Mouse (Mus musculus) midbrain, embryonic 10.5 days (tissue): ENCODE data around the gene Rabggta. TPM values are rescaled to one million over a fixed set of nuclear protein-coding genes. Genes with fewer than 3 reads are reported as not detected.
"Not testable (repeated sequence)": the region's sequence is repeated elsewhere in the genome, so short reads cannot be mapped to it uniquely, and the experiment has no call there.

Experiments used
- DNase-seq: peaks from one replicate; pipeline ENCODE4 v3.0.0-alpha.2; 2017; ENCODE audit warnings: low spot score
- H3K27ac ChIP-seq: fragments of 300-500 bp; sonication (generic); replicated peaks from 2 replicates; pipeline ENCODE4 v1.5.1; 2016; ENCODE audit warnings: mild to moderate bottlenecking
- H3K27me3 ChIP-seq: fragments of 300-500 bp; sonication (generic); 2 replicates; pipeline ENCODE4 v1.6.1; 2016; ENCODE audit warnings: low read depth, mild to moderate bottlenecking; ENCODE audit not compliant: poor library complexity, severe bottlenecking
- H3K36me3 ChIP-seq: fragments of 300-500 bp; sonication (generic); 2 replicates; pipeline ENCODE4 v1.6.1; 2016; ENCODE audit warnings: mild to moderate bottlenecking, moderate library complexity
- H3K4me1 ChIP-seq: fragments of 300-500 bp; sonication (generic); 2 replicates; pipeline ENCODE4 v1.6.1; 2016
- H3K4me3 ChIP-seq: fragments of 300-500 bp; sonication (generic); 2 replicates; pipeline ENCODE4 v1.5.1; 2016; ENCODE audit warnings: mild to moderate bottlenecking, moderate library complexity
- H3K9me3 ChIP-seq: fragments of 300-500 bp; sonication (generic); replicated peaks from 2 replicates; pipeline ENCODE4 v1.6.1; 2016; ENCODE audit warnings: mild to moderate bottlenecking
- WGBS: fragments of 180-500 bp; shearing (Covaris S2); methylation state at CpG from one replicate; pipeline ENCODE4 v1.1.7; 2016; 5-methylcytosine and 5-hydroxymethylcytosine counted together
- polyA plus RNA-seq: library from polyadenylated mRNA; unstranded; fragments of >200 nt; fragmentation: Nextera tagmentation; extraction: Ambion mirVana; gene quantifications from 2 replicates; pipeline ENCODE4 v1.2.1, GENCODE M21; 2016

Rabggta gene
- 30.1 and 34.4 TPM in 2 replicates for polyA plus RNA-seq

DNA sequence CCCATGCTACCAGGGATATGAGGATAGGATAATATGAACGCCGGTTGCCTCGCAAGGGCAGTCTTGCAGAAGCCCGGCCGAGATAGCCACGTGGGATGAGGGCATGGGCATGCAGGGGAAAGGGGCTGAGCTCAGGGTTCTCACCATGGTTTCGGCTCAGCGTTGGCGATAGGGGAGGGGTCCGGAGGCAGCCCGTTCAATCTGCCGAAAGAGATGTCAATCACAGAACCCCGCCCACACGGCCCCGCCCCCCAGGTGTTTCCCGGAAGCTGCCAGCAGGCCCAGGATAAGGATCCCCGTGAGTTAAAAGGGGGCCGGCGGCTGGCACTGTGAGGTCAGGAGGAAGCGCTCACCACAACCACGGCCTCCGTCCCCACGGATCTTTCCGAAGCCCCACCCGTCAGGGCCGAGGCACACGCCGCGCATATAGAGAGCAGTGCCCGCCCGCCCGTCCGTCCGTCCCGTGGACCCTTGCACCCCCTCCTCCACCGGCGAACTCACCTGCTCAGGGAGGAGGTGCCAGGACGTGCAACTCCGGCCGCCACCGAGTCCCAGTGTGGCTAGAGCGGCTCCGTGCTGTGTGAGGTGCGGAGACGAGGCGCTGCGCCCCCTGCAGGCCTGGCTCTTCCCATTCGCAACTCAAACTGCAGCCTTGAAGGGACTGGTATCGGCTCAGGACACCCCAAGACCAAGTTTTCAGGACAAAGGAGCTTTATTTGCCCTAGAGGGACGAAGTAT lies at the start of gene Rabggta:
Gene Rabggta (minus strand): TSS at position 564 of the 738 bp plus-strand sequence.
- no peaks in the 10 kb centered on the region for H3K9me3 ChIP-seq
- H3K4me1 ChIP-seq = peaks cover 20% of the 10 kb centered on the region
- H3K27me3 ChIP-seq = no peaks in the 10 kb centered on the region
- H3K27ac ChIP-seq = peak within 1 kb of the TSS; percentile 94
- DNase-seq = peak; percentile 91
- WGBS = 1% methylated on average over 50 of the region's 50 CpGs
- peaks cover 31% of the 10 kb centered on the region for H3K36me3 ChIP-seq
- peak within 1 kb of the TSS; percentile 90 for H3K4me3 ChIP-seq

DNA sequence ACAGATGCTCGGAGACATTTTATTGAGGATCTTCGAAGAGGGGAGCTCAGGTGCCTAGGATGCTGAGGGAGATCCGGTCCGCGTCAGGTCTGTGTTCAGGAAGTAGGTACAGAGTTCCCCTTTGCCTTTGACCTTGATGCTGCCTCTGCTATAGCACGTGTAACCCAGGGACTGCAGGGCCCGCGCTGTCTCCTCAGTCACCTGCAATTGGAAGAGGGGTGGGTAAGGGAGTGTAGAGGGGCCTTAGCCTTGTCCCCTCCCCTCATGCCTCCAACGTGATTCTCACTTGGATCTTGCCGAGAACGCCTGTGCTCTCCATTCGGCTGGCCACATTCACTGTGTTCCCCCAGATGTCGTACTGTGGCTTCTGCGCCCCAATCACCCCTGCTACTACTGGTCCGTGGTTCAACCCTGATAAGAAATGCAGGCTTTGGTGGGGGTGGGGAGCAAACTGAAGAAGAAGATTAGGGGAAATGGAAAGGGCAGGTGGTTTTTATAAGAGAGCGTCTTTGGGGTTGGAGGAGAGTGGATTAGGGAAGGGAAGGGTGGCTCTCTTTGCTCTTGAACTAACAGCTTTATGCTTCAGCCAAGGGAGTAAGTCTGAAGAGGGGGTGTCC lies 47.1 kb upstream of the Rabggta start:
- WGBS = 75% methylated on average over 16 of the region's 16 CpGs
- Histone ChIP-seq H3K27me3 (peaks cover 70% of the 10 kb centered on the region), H3K27ac (no peak overlapping the region), H3K36me3 (no peaks in the 10 kb centered on the region), H3K9me3 (no peaks in the 10 kb centered on the region), H3K4me1 (peaks cover 11% of the 10 kb centered on the region), H3K4me3 (no peak overlapping the region)
- no peak for DNase-seq

GRCm38 (mm10) chr14:55768555-55768954 lies 46.5 kb upstream of the Rabggta start:
- H3K27ac ChIP-seq = no peak overlapping the region
- no peaks in the 10 kb centered on the region for H3K9me3 ChIP-seq
- WGBS = 84% methylated on average over 6 of the region's 6 CpGs
- H3K36me3 ChIP-seq = no peaks in the 10 kb centered on the region
- H3K27me3 ChIP-seq = peaks cover 73% of the 10 kb centered on the region
- no peak overlapping the region for H3K4me3 ChIP-seq
- peaks cover 11% of the 10 kb centered on the region for H3K4me1 ChIP-seq
- DNase-seq = no peak

DNA sequence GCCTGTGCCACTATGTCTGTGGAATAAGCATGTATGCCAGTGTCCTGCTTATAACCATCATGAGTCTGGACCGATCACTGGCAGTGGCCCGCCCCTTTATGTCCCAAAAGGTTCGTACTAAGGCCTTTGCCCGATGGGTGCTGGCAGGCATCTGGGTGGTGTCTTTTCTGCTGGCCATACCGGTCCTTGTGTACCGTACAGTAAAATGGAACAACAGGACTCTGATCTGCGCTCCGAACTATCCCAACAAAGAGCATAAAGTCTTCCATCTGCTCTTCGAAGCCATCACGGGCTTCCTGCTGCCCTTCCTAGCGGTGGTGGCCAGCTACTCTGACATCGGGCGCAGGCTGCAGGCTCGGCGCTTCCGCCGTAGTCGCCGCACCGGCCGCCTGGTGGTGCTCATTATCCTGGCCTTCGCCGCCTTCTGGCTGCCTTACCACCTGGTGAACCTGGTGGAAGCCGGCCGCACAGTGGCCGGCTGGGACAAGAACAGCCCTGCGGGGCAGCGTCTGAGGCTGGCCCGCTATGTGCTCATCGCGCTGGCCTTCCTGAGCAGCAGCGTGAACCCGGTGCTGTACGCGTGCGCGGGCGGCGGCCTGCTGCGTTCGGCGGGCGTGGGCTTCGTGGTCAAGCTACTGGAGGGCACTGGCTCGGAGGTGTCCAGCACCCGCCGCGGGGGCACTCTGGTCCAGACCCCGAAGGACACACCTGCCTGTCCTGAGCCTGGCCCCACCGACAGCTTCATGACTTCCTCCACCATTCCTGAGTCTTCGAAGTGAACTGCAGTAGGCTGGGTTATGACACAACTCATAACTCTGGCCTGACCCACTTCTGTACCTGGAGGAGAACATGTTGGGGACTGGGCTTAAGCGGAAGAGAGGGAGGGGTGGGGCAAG lies 45.7 kb upstream of the Rabggta start:
- H3K27ac ChIP-seq = peak overlapping the region; percentile 67

GRCm38 (mm10) chr14:55765696-55766095 lies 43.6 kb upstream of the Rabggta start, which contains the start of gene Ltb4r1:
Gene Ltb4r1, plus strand, starts transcription at chr14:55765962.
- Histone ChIP-seq H3K4me3 (no peak within 1 kb of the TSS), H3K9me3 (no peaks in the 10 kb centered on the region), H3K4me1 (peaks cover 29% of the 10 kb centered on the region), H3K27me3 (peaks cover 97% of the 10 kb centered on the region), H3K27ac (no peak within 1 kb of the TSS), H3K36me3 (no peaks in the 10 kb centered on the region)
- DNase-seq = no peak
- WGBS = 72% methylated on average over 4 of the region's 4 CpGs

More for the DNA sequence above, 45.7 kb upstream of the Rabggta start:
- peak; percentile 71 for DNase-seq
- Histone ChIP-seq H3K4me1 (peaks cover 14% of the 10 kb centered on the region), H3K9me3 (no peaks in the 10 kb centered on the region), H3K36me3 (no peaks in the 10 kb centered on the region), H3K4me3 (peak overlapping the region; percentile 58), H3K27me3 (peaks cover 77% of the 10 kb centered on the region)
- 13% methylated on average over 52 of the region's 52 CpGs for WGBS

- H3K36me3 ChIP-seq = no peaks in the 10 kb centered on the region
- no peak overlapping the region for H3K27ac ChIP-seq
- H3K4me1 ChIP-seq = peaks cover 39% of the 10 kb centered on the region
- H3K27me3 ChIP-seq = peaks cover 80% of the 10 kb centered on the region
- WGBS = 63% methylated on average over 7 of the region's 7 CpGs
- H3K9me3 ChIP-seq = no peaks in the 10 kb centered on the region
- DNase-seq = no peak
- H3K4me3 ChIP-seq = no peak overlapping the region
Measured at GRCm38 (mm10) chr14:55763166-55763565, 41.1 kb upstream of the Rabggta start.

- Histone ChIP-seq H3K9me3 (no peaks in the 10 kb centered on the region), H3K4me1 (peaks cover 31% of the 10 kb centered on the region), H3K4me3 (peak overlapping the region; percentile 69), H3K36me3 (no peaks in the 10 kb centered on the region), H3K27me3 (peaks cover 70% of the 10 kb centered on the region), H3K27ac (peak overlapping the region; percentile 81)
- DNase-seq = peak; percentile 73
- under 1% methylated on average over 77 of the region's 77 CpGs for WGBS
Measured at GRCm38 (mm10) chr14:55762001-55762821, 40.1 kb upstream of the Rabggta start.

- no peak for DNase-seq
- peak within 1 kb of the TSS; percentile 81 for H3K27ac ChIP-seq
- 76% methylated on average over 6 of the region's 6 CpGs for WGBS
- H3K4me3 ChIP-seq = peak within 1 kb of the TSS; percentile 69
- peaks cover 7% of the 10 kb centered on the region for H3K36me3 ChIP-seq
- peaks cover 60% of the 10 kb centered on the region for H3K27me3 ChIP-seq
- H3K9me3 ChIP-seq = no peaks in the 10 kb centered on the region
- H3K4me1 ChIP-seq = peaks cover 31% of the 10 kb centered on the region
Measured at GRCm38 (mm10) chr14:55761163-55761562, 39.1 kb upstream of the Rabggta start, which contains the start of gene Ltb4r2. Gene Ltb4r2, plus strand, starts transcription at chr14:55761428.

DNA sequence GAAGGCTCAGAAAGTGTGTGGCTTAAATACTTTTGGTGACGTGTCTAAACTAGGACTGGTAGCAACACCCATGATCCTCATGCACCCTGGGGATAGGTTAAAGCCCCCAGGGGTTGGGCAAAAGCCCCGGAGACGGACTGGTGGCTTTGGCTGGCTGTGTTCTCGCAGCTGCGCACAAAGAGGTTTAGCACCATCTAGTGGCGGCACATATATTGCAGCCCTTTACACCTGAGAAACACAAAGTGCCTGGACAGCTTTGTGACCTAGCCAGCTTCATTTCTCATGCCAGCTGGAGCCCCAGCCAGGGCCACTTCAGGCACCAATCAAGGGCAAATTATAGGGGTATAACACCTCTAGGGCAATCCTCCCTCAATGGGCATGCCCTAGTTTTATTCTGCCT lies 38.1 kb upstream of the Rabggta start:
- DNase-seq = peak; percentile 86
- not testable (repeated sequence) for H3K27ac ChIP-seq, H3K9me3 ChIP-seq
- Histone ChIP-seq H3K4me3 (peak overlapping the region; percentile 34), H3K4me1 (peaks cover 31% of the 10 kb centered on the region), H3K27me3 (peaks cover 50% of the 10 kb centered on the region), H3K36me3 (peaks cover 17% of the 10 kb centered on the region)
- 1% methylated on average over 6 of the region's 6 CpGs for WGBS

DNA sequence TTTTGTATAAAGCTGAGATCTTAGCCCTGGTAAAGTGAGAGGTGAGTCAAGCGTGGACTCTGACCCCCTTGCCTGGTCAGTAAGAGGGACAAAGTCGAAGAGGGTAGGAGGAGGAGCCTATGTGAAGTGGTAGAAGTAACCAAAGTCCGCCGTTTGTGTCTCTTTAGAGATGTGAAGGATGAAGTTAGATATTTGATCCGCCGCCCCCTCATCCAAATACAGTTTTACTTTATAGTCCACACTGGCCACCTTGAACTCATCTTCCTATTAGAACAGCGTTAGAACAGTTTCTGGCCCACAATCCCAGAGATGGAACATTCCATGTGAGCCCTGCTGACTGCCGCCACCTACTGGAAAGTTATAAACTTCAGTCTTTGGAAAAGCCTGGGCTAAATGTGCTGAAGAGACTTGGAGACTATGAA lies 36.3 kb upstream of the Rabggta start, which contains the start of gene Cideb:
Gene Cideb (minus strand): TSS at position 96 of the 422 bp plus-strand sequence.
- Histone ChIP-seq H3K4me3 (no peak within 1 kb of the TSS), H3K27me3 (peaks cover 32% of the 10 kb centered on the region), H3K4me1 (peaks cover 31% of the 10 kb centered on the region), H3K27ac (no peak within 1 kb of the TSS), H3K36me3 (peaks cover 35% of the 10 kb centered on the region), H3K9me3 (no peaks in the 10 kb centered on the region)
- 23% methylated on average over 8 of the region's 8 CpGs for WGBS
- DNase-seq = peak; percentile 44

DNA sequence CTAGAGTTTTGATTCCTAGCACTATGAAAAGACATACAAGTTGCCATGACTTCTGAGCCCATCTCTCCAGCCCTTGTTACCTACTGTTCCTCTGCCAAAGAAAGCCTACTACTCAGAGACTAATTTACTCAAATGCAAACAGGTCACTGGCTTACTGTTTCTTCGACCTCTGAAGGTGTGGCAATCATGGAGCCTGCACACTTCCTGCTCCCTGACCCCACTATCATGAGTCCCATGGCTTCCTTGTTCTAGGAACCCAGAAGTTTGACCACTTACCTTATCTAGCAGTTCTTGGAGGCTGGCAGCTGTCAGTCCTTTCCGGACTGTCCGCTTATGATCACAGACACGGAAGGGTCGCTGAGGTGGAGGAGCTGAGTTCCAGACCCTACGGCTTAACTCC lies 35.5 kb upstream of the Rabggta start:
- H3K4me3 ChIP-seq = no peak overlapping the region

More for the DNA sequence above, 35.5 kb upstream of the Rabggta start:
- WGBS = 84% methylated on average over 6 of the region's 6 CpGs
- no peak for DNase-seq
- Histone ChIP-seq H3K27ac (no peak overlapping the region), H3K27me3 (peaks cover 24% of the 10 kb centered on the region), H3K9me3 (no peaks in the 10 kb centered on the region), H3K4me1 (peaks cover 26% of the 10 kb centered on the region), H3K36me3 (peaks cover 43% of the 10 kb centered on the region)
